In genomic region chr2:35445610-35446009, GRCm38 (mm10) we compare ENCODE assay signal across 11 mouse cellular contexts. TPM values are rescaled to one million over a fixed set of nuclear protein-coding genes. Genes with fewer than 3 reads are reported as not detected.
A peak's percentile ranks its signal among the peaks of the same experiment; 100 is the strongest.
DNase-seq lines count a peak whose midpoint lies in the region; ATAC-seq and TF ChIP-seq lines count a peak whose summit lies in the region.
"Had no signal": no experiment of that assay in that cellular context is flagged by ENCODE, and none has a peak within 500 bp of the region (broad histone marks: within the 10 kb centered on the region; RNA-seq: fewer than 3 reads in every experiment).

No protein-coding gene starts in this region.

- dilution Hi-C loops in CH12.LX (cut with MboI; ENCODE audit: extremely low pct_ligation_motif_present, extremely low pct_unique_long_range_greater_than_20kb, low sequenced_read_pairs), result no loop called here

- no peak overlapping the region for H3K4me3 ChIP-seq in limb, embryonic 12.5 days (replicated peaks)
- no peak overlapping the region for H3K4me3 ChIP-seq in limb, embryonic 10.5 days
- peak overlapping the region; percentile 49 to 65 (median 59) for H3K4me3 ChIP-seq in CH12.LX (replicated peaks in 1 of 3; ENCODE audit: low read depth in 2 of 3, low read length in 2 of 3, poor library complexity in 1 of 3)
- no peak overlapping the region for H3K4me3 ChIP-seq in forebrain, embryonic 11.5 days (ENCODE audit: low read depth, low read length)

- DNase-seq in limb, embryonic 10.5 days (ENCODE audit: low spot score), result no peak
- DNase-seq in CH12.LX (ENCODE audit: extremely low read depth) (peak; percentile 79), adipocyte (ENCODE audit: low spot score) (peak; percentile 48)
- DNase-seq in lung, postnatal 4 days, result peak; percentile 43 to 44
- no peak for DNase-seq in testis, postnatal 14 days (ENCODE audit: low spot score)
- no peak for DNase-seq in forebrain, embryonic 11.5 days (ENCODE audit: low spot score)
- DNase-seq: cerebellum, adult 9-11 months; left cerebral cortex, postnatal 4 days had no signal

- no peak for ATAC-seq in limb, embryonic 12.5 days (ENCODE audit: insufficient number of reproducible peaks, insufficient read depth, low FRiP score, low TSS enrichment, low read depth)
- no peak for ATAC-seq in forebrain, embryonic 11.5 days (replicated peaks; ENCODE audit: low FRiP score)
- ATAC-seq: forebrain, embryonic 16.5 days; hindbrain, postnatal 0 days had no signal

- 69% methylated on average over 7 of the region's 7 CpGs for WGBS in limb, embryonic 12.5 days
- WGBS in limb, embryonic 10.5 days, result 87% methylated on average over 7 of the region's 7 CpGs
- WGBS in forebrain, embryonic 11.5 days, result 82% methylated on average over 7 of the region's 7 CpGs

- no peak for TF ChIP-seq CTCF in CH12.LX (conservative IDR thresholded peaks at IDR 0.05 in 1 of 2, IDR thresholded peaks at IDR 0.05 in 1 of 2; ENCODE audit: low read depth in 2 of 2, low read length in 2 of 2)

- no peak; the same call in 1 of the 2 replicates for TF ChIP-seq RAD21 in CH12.LX (IDR thresholded peaks at IDR 0.05; ENCODE audit: low read depth, low read length)

- no peak overlapping the region for H3K9ac ChIP-seq in limb, embryonic 12.5 days (replicated peaks)
- H3K9ac ChIP-seq in CH12.LX (ENCODE audit: insufficient read depth, low read depth), result peak overlapping the region; percentile 82
- H3K9ac ChIP-seq in forebrain, embryonic 11.5 days (ENCODE audit: low read length), result no peak overlapping the region

- no peaks in the 10 kb centered on the region for H3K36me3 ChIP-seq in limb, embryonic 12.5 days
- no peaks in the 10 kb centered on the region for H3K36me3 ChIP-seq in limb, embryonic 10.5 days
- H3K36me3 ChIP-seq in CH12.LX (replicated peaks in 1 of 2; ENCODE audit: control insufficient read depth in 1 of 2, insufficient read depth in 1 of 2, low read length in 1 of 2), result peaks cover 4 to 27% of the 10 kb centered on the region in 2 experiments
- no peaks in the 10 kb centered on the region for H3K36me3 ChIP-seq in forebrain, embryonic 11.5 days (ENCODE audit: control insufficient read depth, insufficient read depth, low read length)

- TF ChIP-seq POLR2A in CH12.LX (IDR thresholded peaks at IDR 0.05; ENCODE audit: low read depth, low read length), result peak; percentile 70

- H3K4me1 ChIP-seq in limb, embryonic 12.5 days (replicated peaks), result peaks cover 70% of the 10 kb centered on the region
- peaks cover 80% of the 10 kb centered on the region for H3K4me1 ChIP-seq in limb, embryonic 10.5 days
- peaks cover 44 to 71% of the 10 kb centered on the region in 2 experiments for H3K4me1 ChIP-seq in CH12.LX (ENCODE audit: control insufficient read depth in 1 of 2, insufficient read depth in 2 of 2)
- no peaks in the 10 kb centered on the region; the same call in 1 of the 2 replicates for H3K4me1 ChIP-seq in forebrain, embryonic 11.5 days (replicated peaks; ENCODE audit: control insufficient read depth, insufficient read depth, low read length)

- TF ChIP-seq EP300 in CH12.LX (IDR thresholded peaks at IDR 0.05; ENCODE audit: low read length), result peak; percentile 86

- H3K27me3 ChIP-seq in limb, embryonic 12.5 days, result peaks cover 35% of the 10 kb centered on the region
- peaks cover 15% of the 10 kb centered on the region; the same call in 1 of the 2 replicates for H3K27me3 ChIP-seq in limb, embryonic 10.5 days (ENCODE audit: low read depth, poor library complexity, severe bottlenecking)
- H3K27me3 ChIP-seq in CH12.LX (replicated peaks), result no peaks in the 10 kb centered on the region
- no peaks in the 10 kb centered on the region for H3K27me3 ChIP-seq in forebrain, embryonic 11.5 days (ENCODE audit: control insufficient read depth, insufficient read depth, low read length)

- no peak overlapping the region for H3K4me2 ChIP-seq in limb, embryonic 12.5 days
- peak overlapping the region; percentile 80 for H3K4me2 ChIP-seq in CH12.LX (ENCODE audit: insufficient read depth, low read depth, poor library complexity, severe bottlenecking)
- no peak overlapping the region for H3K4me2 ChIP-seq in forebrain, embryonic 11.5 days (ENCODE audit: low read depth, low read length, severe bottlenecking)

- peaks cover 62% of the 10 kb centered on the region for H3K79me2 ChIP-seq in CH12.LX (replicated peaks; ENCODE audit: control insufficient read depth, extremely low read depth, insufficient read depth, poor library complexity, severe bottlenecking)

- in situ Hi-C loops in CH12.LX (cut with MboI; ENCODE audit: low pct_ligation_motif_present, low pct_unique_long_range_greater_than_20kb, low sequenced_read_pairs), result no loop called here

- H3K27ac ChIP-seq in limb, embryonic 12.5 days, result peak overlapping the region; percentile 35; the same call in 1 of the 2 replicates
- H3K27ac ChIP-seq in limb, embryonic 10.5 days, result no peak overlapping the region
- H3K27ac ChIP-seq in CH12.LX (ENCODE audit: insufficient read depth, low read depth), result peak overlapping the region; percentile 93
- H3K27ac ChIP-seq in forebrain, embryonic 11.5 days (ENCODE audit: low read depth, low read length), result no peak overlapping the region
- H3K27ac ChIP-seq: hindbrain, postnatal 0 days had no signal

- H3K9me3 ChIP-seq in limb, embryonic 12.5 days, result no peaks in the 10 kb centered on the region
- H3K9me3 ChIP-seq in limb, embryonic 10.5 days (replicated peaks), result no peaks in the 10 kb centered on the region
- H3K9me3 ChIP-seq in CH12.LX (replicated peaks; ENCODE audit: low read length), result no peaks in the 10 kb centered on the region
- no peaks in the 10 kb centered on the region for H3K9me3 ChIP-seq in forebrain, embryonic 11.5 days (ENCODE audit: control insufficient read depth, low read length)

TF ChIP-seq in CH12.LX, 34 proteins besides CTCF, POLR2A, EP300 and RAD21 (continues in another document):
- peak; percentile 73; the same call in 1 of the 2 replicates for TF ChIP-seq RCOR1 (conservative IDR thresholded peaks at IDR 0.05; ENCODE audit: low read depth, low read length)
- peak; percentile 91 for TF ChIP-seq ETS1 (conservative IDR thresholded peaks at IDR 0.05; ENCODE audit: low read depth, low read length)
- 0 out of 2 replicates have a peak, but pooled peaks have one; percentile 15 for TF ChIP-seq POLR2AphosphoS2 (IDR thresholded peaks at IDR 0.05; ENCODE audit: low read depth, low read length)
- peak; percentile 93 for TF ChIP-seq MYC (IDR thresholded peaks at IDR 0.05; ENCODE audit: low read depth, low read length)
- peak; percentile 83 for TF ChIP-seq IRF4 (IDR thresholded peaks at IDR 0.05; ENCODE audit: low read depth, low read length)
- no peak for TF ChIP-seq ZKSCAN1 (IDR thresholded peaks at IDR 0.05; ENCODE audit: borderline replicate concordance, low read depth, low read length)
- peak; percentile 98 for TF ChIP-seq MXI1 (IDR thresholded peaks at IDR 0.05; ENCODE audit: low read depth, low read length)
- peak; percentile 93 for TF ChIP-seq TCF12 (IDR thresholded peaks at IDR 0.05; ENCODE audit: low read depth, low read length)
- TF ChIP-seq JUND (conservative IDR thresholded peaks at IDR 0.05; ENCODE audit: low read depth, low read length), result peak; percentile 65
- peak; percentile 11; the same call in 1 of the 2 replicates for TF ChIP-seq SMC3 (IDR thresholded peaks at IDR 0.05; ENCODE audit: low read depth, low read length)
- TF ChIP-seq ZMIZ1 (IDR thresholded peaks at IDR 0.05; ENCODE audit: low read depth, low read length), result peak; percentile 64
- TF ChIP-seq ZC3H11A (IDR thresholded peaks at IDR 0.05; ENCODE audit: low read depth, low read length), result no peak
- TF ChIP-seq NRF1 (IDR thresholded peaks at IDR 0.05; ENCODE audit: low read depth, low read length), result no peak; the same call in 1 of the 2 replicates
- peak; percentile 48 for TF ChIP-seq CHD2 (IDR thresholded peaks at IDR 0.05; ENCODE audit: low read length)
- TF ChIP-seq GABPA (IDR thresholded peaks at IDR 0.05; ENCODE audit: insufficient replicate concordance, low read depth, low read length), result no peak
- peak; percentile 92 for TF ChIP-seq MAX (IDR thresholded peaks at IDR 0.05; ENCODE audit: low read length)
- peak; percentile 61; the same call in 1 of the 2 replicates for TF ChIP-seq JUN (IDR thresholded peaks at IDR 0.05; ENCODE audit: insufficient read depth, low read depth, low read length)
- TF ChIP-seq HCFC1 (IDR thresholded peaks at IDR 0.05; ENCODE audit: low read depth, low read length), result no peak; the same call in 1 of the 2 replicates
- 0 out of 2 replicates have a peak, but pooled peaks have one; percentile 58 for TF ChIP-seq KAT2A (IDR thresholded peaks at IDR 0.05; ENCODE audit: insufficient replicate concordance, low read length)
- TF ChIP-seq MAZ (IDR thresholded peaks at IDR 0.05; ENCODE audit: low read depth, low read length), result peak; percentile 87
- TF ChIP-seq SIN3A (IDR thresholded peaks at IDR 0.05; ENCODE audit: low read length), result peak; percentile 86
- peak; percentile 56; the same call in 1 of the 2 replicates for TF ChIP-seq NELFE (IDR thresholded peaks at IDR 0.05; ENCODE audit: low read depth, low read length)
- peak; percentile 63; the same call in 1 of the 2 replicates for TF ChIP-seq TBP (conservative IDR thresholded peaks at IDR 0.05; ENCODE audit: low read depth, low read length)
- TF ChIP-seq USF2 (conservative IDR thresholded peaks at IDR 0.05; ENCODE audit: low read depth, low read length), result no peak; the same call in 1 of the 2 replicates
- peak; percentile 98 for TF ChIP-seq BHLHE40 (IDR thresholded peaks at IDR 0.05; ENCODE audit: low read depth, low read length)
- TF ChIP-seq UBTF (IDR thresholded peaks at IDR 0.05; ENCODE audit: low read depth, low read length), result no peak
- no peak for TF ChIP-seq CHD1 (IDR thresholded peaks at IDR 0.05; ENCODE audit: low read depth, low read length)

RNA-seq across cellular contexts. Expression of gene Ggta1, which starts 17.4 kb away (rescaled TPM):
- polyA plus RNA-seq in limb, embryonic 12.5 days (2016; fragmentation: Nextera tagmentation; extraction: Ambion mirVana), result 7.8 and 8.8 TPM in 2 replicates
- 6.5 and 6.6 TPM in 2 replicates for polyA plus RNA-seq in limb, embryonic 10.5 days (2016; fragmentation: Nextera tagmentation; extraction: Ambion mirVana)
- total RNA-seq in CH12.LX (2012; rRNA removed) (55.8 and 67.2 TPM in 2 replicates), CH12.LX (2014; rRNA removed) (46.9 and 52.0 TPM in 2 replicates)
- polyA plus RNA-seq in CH12.LX (2012; ENCODE audit: insufficient read length, low read depth), result 38.4 and 40.5 TPM in 2 replicates
- 5.1 and 7.2 TPM in 2 replicates for polyA plus RNA-seq in forebrain, embryonic 11.5 days (2014; fragmentation: Nextera tagmentation; extraction: Ambion mirVana)

RNA-seq across cellular contexts. Expression of gene 4930402F06Rik, which starts 48.6 kb away (rescaled TPM):
- polyA plus RNA-seq in limb, embryonic 12.5 days (2016; fragmentation: Nextera tagmentation; extraction: Ambion mirVana), result not detected in 2 replicates
- not detected in 2 replicates for polyA plus RNA-seq in limb, embryonic 10.5 days (2016; fragmentation: Nextera tagmentation; extraction: Ambion mirVana)
- total RNA-seq in CH12.LX (2012; rRNA removed), result not detected in 2 replicates
- total RNA-seq in CH12.LX (2014; rRNA removed), result not detected in 2 replicates
- polyA plus RNA-seq in CH12.LX (2012; ENCODE audit: insufficient read length, low read depth), result not detected in 2 replicates
- polyA plus RNA-seq in forebrain, embryonic 11.5 days (2014; fragmentation: Nextera tagmentation; extraction: Ambion mirVana), result not detected in 2 replicates
- total RNA-seq: hindbrain, postnatal 0 days; left cerebral cortex, postnatal 4 days had no signal
- polyA plus RNA-seq: forebrain, embryonic 16.5 days; hindbrain, postnatal 0 days had no signal

Comparison
In these comparisons a context has a peak if more than half of its experiments do, and no peak if none do; other contexts are left out.
1. H3K27ac ChIP-seq: peak in limb, embryonic 12.5 days (single experiment) and CH12.LX (single experiment); none in limb, embryonic 10.5 days (single experiment) and forebrain, embryonic 11.5 days (single experiment).
2. H3K4me3 ChIP-seq: peak in CH12.LX (3 of 3); none in limb, embryonic 12.5 days (single experiment), limb, embryonic 10.5 days (single experiment) and forebrain, embryonic 11.5 days (single experiment).
3. DNase-seq: peak in CH12.LX (single experiment), adipocyte (single experiment) and lung, postnatal 4 days (2 of 2); none in limb, embryonic 10.5 days (single experiment), testis, postnatal 14 days (single experiment) and forebrain, embryonic 11.5 days (single experiment).